Mouse (Mus musculus) bone marrow, adult 2 months (tissue): ENCODE data around the gene Fam118a.

Source experiments
- CTCF ChIP-seq: fragments of 200-500 bp; IDR thresholded peaks from 2 replicates; pipeline ENCODE4 v1.5.1; 2011; ENCODE audit warnings: low read length, control low read depth; ENCODE audit not compliant: control insufficient read depth, insufficient read depth
- POLR2A ChIP-seq: fragments of 200-500 bp; IDR thresholded peaks from 2 replicates; pipeline ENCODE4 v1.6.1; 2011; ENCODE audit warnings: low read depth, mild to moderate bottlenecking, control low read depth, low read length, borderline replicate concordance; ENCODE audit not compliant: control insufficient read depth

DNA sequence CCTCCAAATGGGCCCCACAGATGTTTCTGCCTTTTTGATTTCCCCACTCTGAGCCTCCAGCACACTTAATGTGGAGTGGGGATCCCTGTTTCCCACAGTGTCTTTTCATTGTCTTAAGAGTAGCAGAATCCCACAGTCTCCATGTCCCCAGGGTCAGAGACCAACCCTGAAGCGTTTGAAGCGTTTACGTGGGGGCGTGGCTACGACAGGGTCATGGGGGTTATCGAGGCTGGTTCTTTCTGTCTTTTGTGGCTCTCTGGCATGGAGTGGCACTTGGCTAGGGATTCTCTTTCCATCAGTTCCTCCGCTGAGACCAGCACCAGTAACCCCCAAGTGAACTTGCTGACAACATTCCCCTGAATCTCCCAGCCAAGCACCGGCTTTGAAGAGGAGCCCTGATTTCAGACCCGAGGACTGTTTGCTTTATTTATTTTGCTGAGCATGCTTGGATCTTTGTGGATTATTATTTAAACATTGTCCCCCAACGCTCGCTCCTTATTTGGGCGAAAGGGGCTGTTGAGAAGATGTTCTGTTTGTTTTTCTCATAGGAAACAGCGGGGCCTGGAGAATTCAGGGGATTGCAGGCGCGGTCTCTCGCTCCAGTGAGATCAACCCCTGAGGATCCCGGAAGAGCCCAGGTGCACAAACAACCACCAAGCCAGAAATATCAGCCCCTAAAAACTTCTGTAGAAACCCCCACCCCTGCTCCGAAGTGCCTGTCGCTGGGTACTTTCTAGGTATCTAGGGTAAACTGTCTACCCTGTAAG, 16.7 kb upstream of the Fam118a start:
- TF ChIP-seq POLR2A (no peak), CTCF (no peak)
